Mouse (Mus musculus) Patski (cell line): ENCODE data around the gene Trim58. TPM values are rescaled to one million over a fixed set of nuclear protein-coding genes. Genes with fewer than 3 reads are reported as not detected.
A peak's percentile ranks its signal among the peaks of the same experiment; 100 is the strongest.

Experiments
- ATAC-seq: fragments of 100-300 bp; one replicate; pipeline ENCODE4 v1.8.0; 2021
- CTCF ChIA-PET: fragments of 350-600 bp; sonication (Branson Sonifier 250); formaldehyde crosslinking; loops from one replicate; lab custom pipeline; 2022; ENCODE audit warnings: inconsistent platforms; lab: Charles Lee
- POLR2A ChIA-PET: fragments of 350-600 bp; sonication (Branson Sonifier 250); formaldehyde crosslinking; loops from one replicate; lab custom pipeline; 2022; ENCODE audit warnings: antibody characterized with exemption, inconsistent platforms; lab: Charles Lee
- DNase-seq: peaks from one replicate; pipeline ENCODE4 v3.0.0-alpha.2; 2011; ENCODE audit warnings: low read depth, low spot score
- H3K27me3 ChIP-seq: fragments of 371-371 bp; one replicate; pipeline ENCODE4 v1.5.1; 2021
- CTCF ChIP-seq: fragments of 100-300 bp; IDR thresholded peaks from one replicate; pipeline ENCODE4 v1.5.1; 2021
- in situ Hi-C: fragments of 300-500 bp; cut with MboI; formaldehyde crosslinking; loops from 3 replicates; pipeline ENCODE4 v1.11.1; 2018; ENCODE audit warnings: low pct_unique_long_range_greater_than_20kb, mixed read lengths
- polyA plus RNA-seq: library from polyadenylated mRNA; unstranded; gene quantifications from one replicate; pipeline ENCODE4 v1.2.3, GENCODE M21; 2021

The Trim58 gene
- polyA plus RNA-seq, 1 experiment from 2014 or later, result 0.04 TPM

GRCm38 (mm10) chr11:58641638-58642358 lies 1.5 kb downstream of the Trim58 start:
- ChIA-PET CTCF (no interaction called here), POLR2A (interaction anchor here (0.6 kb wide), 1 partner anchor 78 kb away, joined by 4 read pairs; no protein-coding TSS in a partner anchor)
- in situ Hi-C loops, result loop anchor here (25.0 kb wide), 1 partner anchor 679 kb away; no protein-coding TSS in a partner anchor
- no peak for DNase-seq
- no peak for TF ChIP-seq CTCF
- peaks cover 6% of the 10 kb centered on the region for H3K27me3 ChIP-seq
- no peak for ATAC-seq

DNA sequence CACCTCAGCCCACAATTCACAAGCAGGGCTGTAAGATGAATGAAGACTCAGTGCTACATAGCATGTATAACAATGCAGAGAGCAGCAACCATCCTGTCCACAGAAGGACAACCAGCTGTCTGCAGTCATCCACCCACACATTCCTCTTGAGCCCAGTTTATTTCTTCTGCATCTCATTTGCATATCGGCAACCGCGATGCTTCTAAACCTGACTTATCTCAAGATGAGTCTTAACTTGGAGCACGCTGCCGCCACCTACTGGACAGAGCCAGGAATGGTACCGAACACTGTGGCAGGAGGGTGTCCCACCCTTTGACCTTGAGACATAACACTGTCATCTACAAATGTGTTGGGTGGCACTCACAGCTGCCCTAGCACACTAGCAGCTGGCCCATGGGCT lies 3.1 kb downstream of the Trim58 start:
- ChIA-PET POLR2A (no interaction called here), CTCF (no interaction called here)

GRCm38 (mm10) chr11:58655151-58655550 lies 14.9 kb downstream of the Trim58 start:
- ChIA-PET POLR2A (no interaction called here), CTCF (no interaction called here)
- no peak for TF ChIP-seq CTCF
- in situ Hi-C loops, result no loop called here
- no peak for DNase-seq
- no peaks in the 10 kb centered on the region for H3K27me3 ChIP-seq
- no peak for ATAC-seq

More for the DNA sequence above, 3.1 kb downstream of the Trim58 start:
- in situ Hi-C loops, result loop anchor here (25.0 kb wide), 1 partner anchor 681 kb away; no protein-coding TSS in a partner anchor
- TF ChIP-seq CTCF, result peak; percentile 54
- peaks cover 6% of the 10 kb centered on the region for H3K27me3 ChIP-seq
- DNase-seq (no peak), ATAC-seq (no peak)

- ATAC-seq (no peak), DNase-seq (no peak)
- peaks cover 7% of the 10 kb centered on the region for H3K27me3 ChIP-seq
- POLR2A ChIA-PET, result no interaction called here
- in situ Hi-C loops, result no loop called here
- CTCF ChIA-PET, result no interaction called here
- TF ChIP-seq CTCF, result no peak
Measured at GRCm38 (mm10) chr11:58658596-58658995, 18.3 kb downstream of the Trim58 start, which contains the start of gene Olfr322. Olfr322 (plus strand) TSS chr11:58658782.

GRCm38 (mm10) chr11:58669252-58669651 lies 29.0 kb downstream of the Trim58 start:
- peaks cover 7% of the 10 kb centered on the region for H3K27me3 ChIP-seq
- ChIA-PET POLR2A (no interaction called here), CTCF (no interaction called here)
- DNase-seq, result no peak
- no peak for ATAC-seq
- in situ Hi-C loops, result loop anchor here (10.0 kb wide), 1 partner anchor 66 kb away; the partner anchor contains the start of gene Olfr317
- peak; percentile 43 for TF ChIP-seq CTCF

DNA sequence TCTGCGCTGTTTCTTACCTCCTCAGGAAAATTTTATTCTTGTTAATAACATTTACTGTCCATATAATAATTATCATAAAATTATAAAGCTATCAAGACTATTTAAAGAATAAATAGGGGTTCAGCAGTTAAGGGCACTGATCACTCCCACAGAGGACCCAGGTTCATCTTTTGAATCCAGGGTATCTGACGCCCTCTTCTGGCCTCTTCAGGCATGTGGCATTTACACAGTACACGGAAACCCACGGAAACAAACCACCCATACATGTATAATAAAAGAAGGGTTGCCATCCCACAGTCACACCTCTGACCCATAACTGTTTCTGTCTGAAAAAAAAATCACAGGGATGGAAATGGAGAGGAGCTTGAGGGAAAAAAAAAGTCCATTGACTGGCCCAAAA lies 31.6 kb downstream of the Trim58 start:
- POLR2A ChIA-PET, result no interaction called here
- peak; percentile 28 for TF ChIP-seq CTCF
- in situ Hi-C loops, result no loop called here
- H3K27me3 ChIP-seq, result peaks cover 7% of the 10 kb centered on the region
- CTCF ChIA-PET, result interaction anchor here (0.9 kb wide), 1 partner anchor 269 kb away, joined by 3 read pairs; no protein-coding TSS in a partner anchor
- DNase-seq (no peak), ATAC-seq (no peak)

DNA sequence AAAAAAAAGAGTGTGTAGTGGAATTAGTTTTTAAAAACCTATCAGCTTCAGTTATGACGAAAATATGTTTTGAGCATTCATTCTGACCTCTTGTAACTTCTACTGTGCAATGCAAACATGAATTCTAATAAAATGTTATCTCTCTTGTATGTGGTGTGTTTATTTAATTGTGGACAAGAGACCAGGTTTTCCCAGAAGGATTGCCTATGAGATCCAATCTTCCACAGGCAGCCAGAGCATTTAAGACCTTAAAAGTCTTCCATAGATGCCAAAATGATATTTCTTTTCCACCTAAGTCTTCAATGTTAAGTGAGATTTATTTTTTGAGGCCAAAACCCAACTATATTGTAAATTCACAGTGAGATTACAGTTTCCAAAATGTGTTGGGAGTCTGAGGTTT lies 40.5 kb downstream of the Trim58 start, which contains the start of gene Olfr320:
Gene Olfr320, plus strand, starts transcription at position 301 of the 400 bp plus-strand sequence.
- H3K27me3 ChIP-seq, result no peaks in the 10 kb centered on the region
- DNase-seq (no peak), ATAC-seq (no peak)
- in situ Hi-C loops, result no loop called here
- POLR2A ChIA-PET, result no interaction called here
- CTCF ChIA-PET, result no interaction called here
- TF ChIP-seq CTCF, result no peak

- POLR2A ChIA-PET, result no interaction called here
- H3K27me3 ChIP-seq, result no peaks in the 10 kb centered on the region
- ATAC-seq (no peak), DNase-seq (no peak)
- CTCF ChIA-PET, result no interaction called here
- in situ Hi-C loops, result no loop called here
- no peak for TF ChIP-seq CTCF
Measured at GRCm38 (mm10) chr11:58698862-58699261, 58.6 kb downstream of the Trim58 start, which contains the start of gene Olfr319. Olfr319 (plus strand) TSS chr11:58699162.

Other genes starting within 250 kb of the Trim58 start
- 13.8 TPM for gene 1810065E05Rik, start 219.4 kb upstream of the Trim58 start, polyA plus RNA-seq
- gene Gm12253, start 207.9 kb upstream of the Trim58 start, polyA plus RNA-seq, result 0.04 TPM
- gene Lypd9, start 187.5 kb upstream of the Trim58 start, polyA plus RNA-seq, result not detected
- gene Olfr30, start 178.2 kb upstream of the Trim58 start, polyA plus RNA-seq, result 0.05 TPM
- 0.03 TPM for gene Olfr332, start 147.9 kb upstream of the Trim58 start, polyA plus RNA-seq
- not detected for gene Olfr331, start 137.9 kb upstream of the Trim58 start, polyA plus RNA-seq
- not detected for gene Olfr330, start 105.6 kb upstream of the Trim58 start, polyA plus RNA-seq
- not detected for gene Olfr329-ps, start 94.0 kb upstream of the Trim58 start, polyA plus RNA-seq
- not detected for gene Olfr328, start 84.8 kb upstream of the Trim58 start, polyA plus RNA-seq
- gene Olfr224, start 69.9 kb upstream of the Trim58 start, polyA plus RNA-seq, result not detected
- gene Olfr325, start 62.7 kb upstream of the Trim58 start, polyA plus RNA-seq, result not detected
- gene Olfr324, start 45.4 kb upstream of the Trim58 start, polyA plus RNA-seq, result 0.08 TPM
- gene 2210407C18Rik, start 24.4 kb upstream of the Trim58 start, polyA plus RNA-seq, result 0.42 TPM
- gene Olfr323, start 10.0 kb upstream of the Trim58 start, polyA plus RNA-seq, result not detected
- gene Olfr322, start 18.3 kb downstream of the Trim58 start, polyA plus RNA-seq, result not detected
- not detected for gene Olfr320, start 40.6 kb downstream of the Trim58 start, polyA plus RNA-seq
- not detected for gene Olfr319, start 58.7 kb downstream of the Trim58 start, polyA plus RNA-seq
- 0.03 TPM for gene Olfr318, start 83.5 kb downstream of the Trim58 start, polyA plus RNA-seq
- not detected for gene Olfr317, start 98.7 kb downstream of the Trim58 start, polyA plus RNA-seq
- gene Olfr316, start 112.3 kb downstream of the Trim58 start, polyA plus RNA-seq, result not detected
- not detected for gene Olfr315, start 132.7 kb downstream of the Trim58 start, polyA plus RNA-seq
- gene Olfr314, start 142.5 kb downstream of the Trim58 start, polyA plus RNA-seq, result not detected
- not detected for gene Fam183b, start 161.5 kb downstream of the Trim58 start, polyA plus RNA-seq
- not detected for gene Olfr313, start 174.5 kb downstream of the Trim58 start, polyA plus RNA-seq
- gene Olfr312, start 188.8 kb downstream of the Trim58 start, polyA plus RNA-seq, result not detected
- gene Olfr311, start 198.8 kb downstream of the Trim58 start, polyA plus RNA-seq, result not detected
- 6.8 TPM for gene Gm12258, start 206.7 kb downstream of the Trim58 start, polyA plus RNA-seq
- gene 2810021J22Rik, start 226.8 kb downstream of the Trim58 start, polyA plus RNA-seq, result 6.4 TPM